Mouse (Mus musculus): ENCODE results near the gene Scgn.
A peak's percentile ranks its signal among the peaks of the same experiment; 100 is the strongest.

Gene Scgn

DNA sequence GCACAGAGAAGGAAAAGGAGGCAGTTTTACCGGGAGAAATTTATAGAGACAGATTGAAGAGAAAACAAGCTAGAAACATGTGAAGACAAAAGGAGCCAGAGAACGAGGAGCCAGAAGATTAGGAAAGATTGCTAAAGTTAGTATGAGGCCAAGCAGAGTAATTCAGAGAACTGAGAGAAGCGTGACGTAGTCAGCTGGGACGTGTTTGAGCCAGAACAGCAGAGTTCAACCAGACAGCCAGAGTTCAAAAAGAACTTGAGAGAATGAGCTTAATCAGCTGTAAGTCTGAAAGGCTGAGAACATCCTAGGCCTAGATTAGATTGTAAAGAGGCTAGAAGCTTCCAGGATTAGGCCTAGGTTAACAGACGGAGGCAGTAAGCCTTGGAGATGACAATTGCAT lies 50.7 kb downstream of the Scgn start:
- no peak for DNase-seq (ENCODE audit: extremely low read depth, low read depth)

DNA sequence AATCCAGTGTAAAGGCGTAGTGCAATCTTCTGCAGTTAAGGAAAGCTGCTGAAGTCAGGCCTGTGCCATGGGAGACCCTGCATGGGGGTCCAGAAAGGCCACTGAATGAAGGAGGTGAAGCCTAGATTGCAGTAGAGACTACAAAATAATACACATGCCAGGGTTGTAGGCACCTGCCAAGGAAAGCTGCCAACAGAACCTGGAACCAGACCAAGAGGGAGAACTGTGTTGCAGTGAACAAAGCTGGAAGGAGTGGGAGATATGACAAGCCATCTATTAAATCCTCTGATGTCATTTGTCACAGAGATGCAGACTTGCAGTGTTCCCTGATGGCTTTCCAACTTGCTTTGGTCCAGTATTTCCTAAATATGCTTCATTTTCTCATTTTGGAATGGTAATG lies 52.3 kb downstream of the Scgn start:
- no peak for DNase-seq (ENCODE audit: extremely low read depth, low read depth)

DNA sequence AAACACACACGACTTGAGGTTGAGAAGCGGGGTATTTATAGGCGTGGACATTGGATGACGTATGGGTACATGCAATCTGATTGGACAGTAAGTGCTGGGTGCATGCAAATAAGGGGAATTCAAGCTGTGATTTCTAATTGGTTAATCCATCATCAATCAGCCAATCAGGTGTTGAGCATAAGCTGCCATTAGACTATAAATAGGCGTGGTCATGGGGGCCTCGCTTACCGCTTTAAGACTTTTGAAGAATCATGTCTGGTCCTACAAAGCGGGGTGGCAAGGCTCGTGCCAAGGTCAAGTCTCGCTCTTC lies 56.8 kb downstream of the Scgn start, which contains the start of gene Hist1h2aa:
Hist1h2aa (plus strand) TSS at position 252 of the 310 bp plus-strand sequence.
- DNase-seq (ENCODE audit: extremely low read depth, low read depth), result no peak

DNA sequence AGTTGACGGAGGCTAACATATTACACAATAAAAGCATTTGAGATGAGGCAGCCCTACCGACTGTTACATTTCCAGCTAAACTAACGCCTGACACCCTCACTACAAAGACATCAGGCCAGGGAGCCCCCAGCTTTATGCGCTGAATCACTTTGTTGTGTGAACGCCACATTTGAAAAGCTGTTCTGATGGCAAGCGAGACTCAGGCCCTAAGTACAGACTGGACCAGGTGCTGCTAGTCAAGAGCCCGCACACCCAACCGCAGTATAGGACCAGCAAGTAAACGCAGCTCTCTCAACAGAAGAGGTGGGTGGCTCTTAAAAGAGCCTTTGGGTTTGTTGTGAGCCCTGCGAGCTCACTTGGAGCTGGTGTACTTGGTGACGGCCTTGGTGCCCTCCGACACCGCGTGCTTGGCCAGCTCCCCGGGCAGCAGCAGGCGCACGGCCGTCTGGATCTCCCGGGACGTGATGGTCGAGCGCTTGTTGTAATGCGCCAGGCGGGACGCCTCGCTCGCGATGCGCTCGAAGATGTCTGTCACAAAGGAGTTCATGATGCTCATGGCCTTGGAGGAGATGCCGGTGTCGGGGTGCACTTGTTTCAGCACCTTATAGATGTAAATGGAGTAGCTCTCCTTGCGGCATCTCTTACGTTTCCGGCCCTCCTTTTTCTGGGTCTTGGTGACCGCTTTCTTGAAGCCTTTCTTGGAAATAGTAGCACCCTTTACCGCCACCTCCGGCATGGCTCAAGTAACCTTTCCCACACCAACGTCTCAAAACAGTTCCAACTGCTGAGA lies 57.4 kb downstream of the Scgn start, which contains the start of gene Hist1h2ba:
Hist1h2ba (minus strand) TSS at position 736 of the 790 bp plus-strand sequence.
- no peak for DNase-seq (ENCODE audit: extremely low read depth, low read depth)

- no peak for DNase-seq (ENCODE audit: extremely low read depth, low read depth)
Measured at GRCm38 (mm10) chr13:23930904-23931303, 60.1 kb downstream of the Scgn start.

DNA sequence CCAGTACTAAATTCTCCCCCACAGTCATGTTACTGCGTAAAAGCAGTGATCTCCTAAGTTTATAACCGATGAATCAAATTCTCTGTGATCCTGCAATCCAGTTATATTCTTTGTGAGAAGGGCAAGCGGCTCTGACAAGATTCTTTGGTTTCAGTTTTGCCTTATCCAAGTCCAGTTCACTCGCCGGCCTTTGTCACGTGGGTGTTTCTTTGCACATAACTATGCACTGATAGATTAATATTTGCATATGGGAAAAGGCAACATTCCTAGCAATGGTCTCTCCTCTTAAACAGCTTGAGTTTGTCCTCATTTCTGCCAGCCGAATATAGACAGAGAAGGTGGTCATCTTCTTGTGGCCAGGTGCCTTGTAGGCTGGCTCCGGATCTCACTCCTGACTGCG lies 60.6 kb downstream of the Scgn start:
- no peak for DNase-seq (ENCODE audit: extremely low read depth, low read depth)

DNA sequence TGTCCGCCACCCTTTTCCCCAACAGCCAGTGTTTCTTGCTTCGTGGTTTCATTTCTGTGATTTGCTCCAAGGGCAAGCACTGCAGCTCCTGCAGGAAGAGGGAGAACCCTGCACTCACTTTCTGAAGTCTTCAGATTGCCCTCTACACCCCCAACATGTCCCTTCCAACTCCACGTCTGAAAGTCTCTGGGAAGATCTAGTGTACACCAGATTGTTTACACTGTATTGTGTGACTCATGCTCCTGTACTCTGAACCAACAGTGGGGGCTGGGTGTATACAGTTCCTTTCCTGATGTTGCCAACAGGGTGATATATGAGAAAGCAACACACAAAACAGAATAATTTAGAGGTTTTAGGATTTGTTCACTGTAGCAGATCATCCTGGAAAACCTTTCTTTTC lies 62.4 kb downstream of the Scgn start:
- DNase-seq (ENCODE audit: extremely low read depth, low read depth), result no peak

- DNase-seq (ENCODE audit: extremely low read depth, low read depth), result no peak
Measured at GRCm38 (mm10) chr13:23925792-23926191, 65.2 kb downstream of the Scgn start.

GRCm38 (mm10) chr13:23917674-23918073 lies 73.3 kb downstream of the Scgn start:
- DNase-seq (ENCODE audit: extremely low read depth, low read depth), result no peak

DNA sequence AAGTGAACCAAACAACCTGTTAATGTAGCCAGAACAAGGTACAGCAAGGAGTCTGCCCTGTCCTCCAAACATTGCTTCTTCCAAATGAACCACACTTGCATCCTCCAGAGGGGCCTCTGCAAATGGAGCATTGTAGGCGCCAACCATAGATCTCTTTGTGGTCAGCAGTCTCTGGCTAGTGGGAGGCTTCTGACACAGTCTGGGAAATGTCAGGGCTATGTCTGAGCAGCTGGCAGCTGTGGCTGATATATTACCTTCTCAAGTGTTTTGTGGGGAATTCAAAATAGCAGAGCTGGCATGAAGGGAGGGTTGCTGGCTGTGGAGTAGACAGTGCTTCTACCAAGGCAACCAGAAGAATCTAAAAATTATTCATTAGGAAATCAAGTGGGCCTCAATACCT lies 74.9 kb downstream of the Scgn start:
- DNase-seq (ENCODE audit: extremely low read depth, low read depth), result no peak

DNA sequence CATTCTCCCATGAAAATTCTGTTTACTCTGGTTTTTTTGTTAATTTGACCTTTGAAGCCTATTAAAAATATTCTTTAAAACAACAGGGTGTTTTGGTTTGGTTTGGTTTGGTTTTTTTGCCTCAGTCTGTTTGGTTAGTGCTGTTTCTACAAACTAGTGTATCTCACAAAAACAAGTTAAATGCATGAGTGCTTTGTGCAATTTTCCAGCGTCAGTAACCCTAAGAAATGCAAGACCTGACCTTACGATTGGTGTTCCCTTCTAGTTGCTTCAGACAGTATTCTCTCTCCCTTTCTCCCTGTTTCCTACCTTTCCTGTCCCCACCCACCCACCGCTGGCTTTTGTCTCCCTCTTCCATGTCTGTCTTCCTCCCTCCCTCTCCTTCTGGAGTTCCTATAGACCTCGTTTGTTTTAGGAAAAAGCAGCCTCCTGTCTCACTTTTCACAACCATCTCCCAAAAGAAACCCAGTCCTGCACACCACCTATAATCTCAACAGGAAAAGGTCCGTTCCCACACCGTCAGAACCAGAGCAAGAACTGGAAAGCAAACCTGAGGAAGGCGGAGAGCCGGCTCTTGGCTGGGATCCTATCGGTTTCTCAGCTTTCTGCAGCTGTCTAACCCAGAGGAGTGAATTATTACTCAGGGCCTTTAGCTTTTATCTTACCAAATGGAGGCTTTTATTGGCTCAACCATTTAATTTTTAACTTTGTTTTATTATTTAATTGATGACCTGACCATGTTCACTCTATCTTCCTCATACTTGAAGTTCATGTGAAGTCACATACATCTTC lies 76.4 kb downstream of the Scgn start, which contains the start of gene Slc17a4:
Slc17a4 (minus strand) TSS at position 634 of the 792 bp plus-strand sequence.
- DNase-seq (ENCODE audit: extremely low read depth, low read depth), result peak; percentile 59

DNA sequence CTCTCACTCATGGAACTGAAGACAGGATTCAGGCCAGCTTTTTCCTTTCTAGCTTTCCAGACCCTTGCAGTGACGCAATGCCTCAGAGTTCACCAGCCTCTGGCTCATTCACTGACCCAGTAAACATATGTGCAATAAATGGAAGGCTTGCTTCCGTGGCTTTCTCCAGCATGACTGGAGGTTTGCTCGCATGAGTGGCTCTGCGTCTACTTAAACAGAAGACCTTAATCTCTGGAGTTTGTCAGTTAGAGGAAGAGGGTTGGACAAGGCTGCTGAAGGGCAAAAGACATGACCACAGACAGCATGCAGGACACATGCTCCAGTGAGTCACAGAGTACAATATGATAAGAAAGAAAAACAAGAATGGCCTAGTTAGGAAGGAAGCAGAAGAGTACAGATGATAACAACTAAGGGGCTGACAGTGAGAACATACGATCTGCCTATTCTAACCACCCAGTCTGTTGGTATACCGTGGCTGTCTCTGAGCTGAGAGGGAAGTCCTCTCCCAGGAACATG lies 77.2 kb downstream of the Scgn start:
- peak; percentile 96 for DNase-seq (ENCODE audit: extremely low read depth, low read depth)

- DNase-seq (ENCODE audit: extremely low read depth, low read depth), result peak; percentile 76
Measured at GRCm38 (mm10) chr13:23911335-23911734, 79.7 kb downstream of the Scgn start.

DNA sequence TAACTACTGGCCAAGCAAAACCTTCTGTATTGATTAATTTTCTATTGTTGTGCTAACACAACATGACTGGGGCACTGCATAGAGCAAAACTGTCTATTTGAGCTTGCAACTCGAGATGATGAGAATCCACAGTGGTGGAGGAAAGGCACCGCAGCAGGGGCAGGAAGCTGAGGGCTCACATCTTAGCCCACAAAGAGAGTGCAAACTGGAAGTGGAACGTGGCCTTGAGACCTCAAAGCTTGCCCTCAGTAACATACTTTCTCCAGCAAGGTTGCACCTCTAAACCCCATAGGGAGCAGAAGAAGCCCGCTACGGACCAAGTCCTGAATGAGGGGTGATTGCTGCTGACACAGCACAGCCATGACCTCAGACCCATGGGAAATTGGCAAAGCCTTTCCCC lies 80.9 kb downstream of the Scgn start:
- DNase-seq (ENCODE audit: extremely low read depth, low read depth), result no peak

DNA sequence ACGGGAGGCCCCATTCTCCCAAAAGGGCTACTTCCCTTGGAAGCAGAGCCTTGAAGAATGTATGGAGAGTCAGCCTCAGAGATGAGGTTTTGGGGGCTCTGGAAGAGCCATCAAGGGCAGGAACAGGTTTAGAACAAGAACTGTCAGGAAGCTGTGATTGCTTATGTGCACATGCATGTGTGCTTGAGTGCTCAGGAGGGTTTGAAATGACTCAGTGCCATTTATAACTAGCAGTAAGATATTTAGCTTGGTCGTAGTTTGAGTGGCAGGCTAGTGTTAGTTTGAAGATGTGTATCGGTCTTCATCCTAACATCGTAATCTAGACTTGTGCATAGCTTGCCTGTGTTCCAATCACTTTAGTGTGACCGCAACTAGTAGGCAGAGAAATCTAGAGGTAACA lies 84.1 kb downstream of the Scgn start:
- DNase-seq (ENCODE audit: extremely low read depth, low read depth), result no peak
